Mouse (Mus musculus) thymus, postnatal 14 days (tissue): ENCODE data around the gene 4930469K13Rik.
"Not testable (repeated sequence)": the region's sequence is repeated elsewhere in the genome, so short reads cannot be mapped to it uniquely, and the experiment has no call there.

Experiments used
- DNase-seq: peaks from one replicate; pipeline ENCODE4 v3.0.0; 2021

The 4930469K13Rik gene

DNA sequence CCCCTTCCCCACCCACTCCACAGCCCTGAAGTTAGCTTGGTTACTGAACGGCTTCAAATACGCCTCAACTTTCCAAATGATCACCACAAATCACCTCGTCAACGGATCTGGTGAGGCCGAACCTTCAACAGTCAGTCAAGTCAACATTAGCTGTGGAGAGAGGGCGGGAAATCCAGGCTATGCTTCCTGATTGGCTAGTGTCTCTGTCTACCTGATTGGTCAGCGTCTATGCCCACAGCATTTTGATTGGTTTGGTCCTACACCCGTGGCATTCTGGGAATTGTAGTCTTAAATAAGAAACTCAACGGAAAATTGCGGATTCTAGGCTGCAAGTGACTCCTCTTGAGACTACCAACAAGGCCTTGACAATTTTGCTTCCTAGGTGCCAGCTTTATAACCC lies at the start of gene 4930469K13Rik:
4930469K13Rik (minus strand) TSS at position 133 of the 400 bp plus-strand sequence.
- peak; percentile 39 for DNase-seq

DNA sequence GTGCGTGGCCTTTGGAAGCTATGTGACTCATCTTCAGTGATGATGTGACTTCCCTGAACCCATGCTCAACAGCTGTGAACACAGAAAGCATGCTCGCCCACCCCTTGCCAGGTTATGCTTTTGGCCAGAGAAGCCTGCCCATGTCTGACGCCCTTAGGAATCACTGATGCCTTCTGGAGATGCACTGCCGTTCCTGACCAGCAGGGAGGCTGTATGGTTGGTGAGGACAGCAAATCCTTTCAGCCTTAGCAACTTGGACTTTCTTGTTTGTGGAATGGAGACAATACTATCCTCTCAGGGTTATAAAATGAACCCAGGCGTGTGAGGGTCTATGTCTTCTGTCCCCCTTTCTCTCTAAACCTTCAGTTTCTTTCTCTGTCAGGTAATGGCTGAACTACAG lies 48.6 kb upstream of the 4930469K13Rik start:
- DNase-seq: no peak

DNA sequence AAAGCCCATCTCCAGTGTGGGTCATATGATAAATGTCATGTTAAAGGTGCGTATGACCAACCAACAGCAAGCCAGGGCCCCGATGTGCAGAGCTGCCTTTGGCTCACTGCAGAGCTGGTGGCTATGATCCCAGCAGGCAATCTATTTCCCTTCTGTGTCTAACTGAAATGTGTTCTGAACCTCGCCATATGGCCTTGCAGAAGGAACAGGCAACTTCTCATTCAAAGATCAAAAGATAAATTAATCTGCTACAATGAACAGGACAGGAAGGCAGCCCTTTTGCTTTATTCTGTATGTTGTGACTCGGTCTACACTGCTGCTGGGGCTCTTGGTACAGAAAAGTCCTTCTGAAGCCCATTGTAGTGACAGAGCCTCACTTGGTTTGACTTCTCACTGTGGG lies 46.1 kb upstream of the 4930469K13Rik start:
- no peak for DNase-seq

DNA sequence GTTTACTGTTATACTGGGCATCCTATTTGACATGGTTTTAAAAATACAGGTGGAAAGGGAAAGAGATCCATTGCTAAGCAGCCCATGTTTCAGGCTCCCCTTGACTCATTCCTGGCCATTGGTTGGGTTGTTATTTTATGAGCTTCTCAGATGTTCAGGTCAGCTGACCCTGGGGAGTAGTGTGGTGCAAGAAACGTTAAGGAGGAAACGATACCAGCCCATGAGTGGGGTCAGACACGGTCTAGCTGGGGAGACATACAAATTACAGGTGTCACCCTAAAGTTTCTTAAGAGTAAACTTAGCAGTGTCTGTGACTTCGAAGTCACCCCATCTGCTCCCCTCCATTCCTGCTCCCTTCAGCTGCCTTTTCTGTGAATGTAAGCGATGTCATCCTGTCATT lies 45.6 kb upstream of the 4930469K13Rik start:
- no peak for DNase-seq

DNA sequence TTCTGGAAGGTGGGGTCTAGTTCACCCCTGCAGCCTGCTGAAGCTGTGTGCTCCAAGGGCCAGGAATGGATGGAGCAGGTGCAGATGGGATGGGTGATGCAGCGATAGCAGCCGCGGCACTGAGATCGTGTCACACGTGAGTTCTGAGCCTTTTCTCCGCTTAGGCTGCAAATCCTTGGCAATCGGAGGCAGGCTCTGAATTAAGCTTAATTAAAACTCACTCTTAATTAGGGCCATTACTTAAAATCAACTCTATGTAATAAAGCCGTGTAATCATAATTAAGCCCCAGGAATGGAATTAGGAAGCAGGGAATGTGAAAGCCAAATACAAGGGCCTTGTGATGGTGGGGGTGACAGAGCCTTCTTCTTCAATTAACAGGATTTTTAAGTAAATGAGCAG lies 40.9 kb upstream of the 4930469K13Rik start:
- no peak for DNase-seq

DNA sequence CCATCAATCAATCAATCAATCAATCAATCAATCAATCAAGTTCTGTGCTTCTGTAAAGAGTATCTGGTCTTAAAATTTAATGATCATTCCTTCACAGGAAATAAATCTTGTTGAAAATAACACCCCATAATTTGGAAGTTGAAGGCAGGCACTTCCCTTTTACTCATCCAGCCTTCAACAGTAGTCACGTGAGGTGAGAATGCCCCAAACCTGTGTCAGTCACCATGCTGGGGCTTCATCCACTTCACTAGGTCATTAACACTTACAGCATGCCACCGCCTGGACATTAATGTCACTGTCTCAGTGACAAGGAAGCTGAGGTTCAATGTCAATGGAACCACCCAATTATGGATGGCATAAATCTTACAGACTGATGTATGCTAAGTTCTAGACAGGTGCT lies 30.1 kb upstream of the 4930469K13Rik start:
- DNase-seq: no peak

DNA sequence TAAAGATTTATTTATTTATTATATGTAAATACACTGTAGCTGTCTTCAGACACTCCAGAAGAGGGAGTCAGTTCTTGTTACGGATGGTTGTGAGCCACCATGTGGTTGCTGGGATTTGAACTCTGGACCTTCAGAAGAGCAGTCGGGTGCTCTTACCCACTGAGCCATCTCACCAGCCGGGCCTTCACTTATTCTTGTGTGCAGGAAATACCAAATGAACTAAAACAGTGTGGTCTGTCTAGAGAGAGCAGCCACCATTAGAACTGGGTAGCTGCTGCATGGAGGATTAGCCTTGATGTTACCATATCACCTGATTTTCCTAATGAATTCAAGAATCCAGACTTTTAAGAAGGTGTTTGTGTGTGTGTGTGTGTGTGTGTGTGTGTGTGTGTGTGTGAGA lies 27.4 kb upstream of the 4930469K13Rik start:
- not testable (repeated sequence) for DNase-seq

DNA sequence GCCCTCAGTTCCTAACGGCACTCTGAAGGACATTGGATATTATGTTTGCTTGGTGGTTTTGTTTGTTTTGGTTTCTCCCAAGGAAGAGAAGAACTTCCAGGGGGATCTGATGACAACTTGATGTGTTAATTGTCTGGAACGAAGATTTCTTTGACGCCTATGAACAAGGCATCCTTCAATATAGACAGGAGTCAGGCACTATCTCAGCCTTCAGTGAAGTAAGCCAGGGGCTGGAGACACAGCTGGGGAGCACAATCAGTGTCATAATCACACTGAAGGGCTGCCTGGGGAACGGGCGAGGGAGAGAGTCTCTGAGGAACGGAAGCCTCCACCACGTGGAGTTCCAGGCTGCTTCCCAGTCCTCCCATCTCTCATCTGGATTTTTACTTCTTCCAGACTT lies 26.5 kb upstream of the 4930469K13Rik start:
- no peak for DNase-seq

DNA sequence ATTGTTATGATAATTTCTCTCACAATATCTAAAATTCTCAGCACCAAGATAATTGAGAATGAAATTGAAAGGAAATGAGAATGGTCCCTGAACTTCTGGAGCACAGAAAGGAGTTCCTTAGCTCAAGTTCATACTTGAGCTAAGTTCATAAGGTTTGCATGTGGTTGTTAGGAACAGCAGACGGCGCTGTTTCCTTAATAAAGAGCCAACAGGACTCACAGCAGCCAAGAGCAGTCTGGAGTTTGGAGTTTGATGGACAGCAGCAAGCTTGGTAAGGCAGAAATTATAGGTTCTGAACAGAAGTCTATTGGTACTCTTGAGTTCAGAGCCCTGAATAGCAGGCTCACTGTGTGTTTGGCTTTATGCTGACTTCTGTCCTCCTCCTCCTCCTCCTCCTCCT lies 24.8 kb upstream of the 4930469K13Rik start:
- peak; percentile 34 for DNase-seq

DNA sequence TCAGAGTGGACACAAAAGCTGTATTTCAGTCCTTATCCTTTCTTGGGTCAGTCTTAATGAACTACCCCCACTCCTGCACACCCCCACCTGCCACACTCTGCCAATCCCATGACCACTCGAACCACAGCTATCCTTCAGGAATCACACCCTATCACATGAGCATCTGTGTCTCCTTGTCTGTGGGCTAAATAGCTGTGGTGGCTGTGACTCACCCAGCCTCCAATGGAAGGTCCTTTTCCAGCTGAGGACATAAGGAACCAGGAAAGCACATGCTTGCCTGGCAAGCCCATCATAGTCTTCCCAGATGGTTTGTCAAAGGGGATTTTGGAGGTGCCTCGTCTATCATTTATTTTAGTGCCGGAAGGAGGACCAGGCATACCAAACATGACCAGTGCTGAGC lies 20.0 kb upstream of the 4930469K13Rik start:
- DNase-seq: no peak

DNA sequence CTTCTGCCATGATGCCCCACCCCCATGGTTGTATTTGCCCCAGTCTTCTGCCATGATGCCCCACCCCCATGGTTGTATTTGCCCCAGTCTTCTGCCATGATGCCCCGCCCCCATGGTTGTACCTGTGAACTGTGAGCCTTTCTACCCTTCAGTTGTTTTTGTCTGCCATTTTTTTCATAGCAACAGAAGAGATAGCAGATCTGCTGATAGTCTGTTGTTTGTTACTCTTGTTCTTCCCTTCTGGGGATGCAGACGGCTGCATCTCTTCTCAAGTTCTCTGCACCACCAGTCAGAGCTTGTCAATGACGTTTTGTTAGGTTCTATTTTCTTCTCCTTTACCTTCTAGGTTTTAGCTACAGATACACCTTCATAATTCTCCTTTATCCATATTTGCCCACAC lies 19.2 kb upstream of the 4930469K13Rik start:
- no peak for DNase-seq

DNA sequence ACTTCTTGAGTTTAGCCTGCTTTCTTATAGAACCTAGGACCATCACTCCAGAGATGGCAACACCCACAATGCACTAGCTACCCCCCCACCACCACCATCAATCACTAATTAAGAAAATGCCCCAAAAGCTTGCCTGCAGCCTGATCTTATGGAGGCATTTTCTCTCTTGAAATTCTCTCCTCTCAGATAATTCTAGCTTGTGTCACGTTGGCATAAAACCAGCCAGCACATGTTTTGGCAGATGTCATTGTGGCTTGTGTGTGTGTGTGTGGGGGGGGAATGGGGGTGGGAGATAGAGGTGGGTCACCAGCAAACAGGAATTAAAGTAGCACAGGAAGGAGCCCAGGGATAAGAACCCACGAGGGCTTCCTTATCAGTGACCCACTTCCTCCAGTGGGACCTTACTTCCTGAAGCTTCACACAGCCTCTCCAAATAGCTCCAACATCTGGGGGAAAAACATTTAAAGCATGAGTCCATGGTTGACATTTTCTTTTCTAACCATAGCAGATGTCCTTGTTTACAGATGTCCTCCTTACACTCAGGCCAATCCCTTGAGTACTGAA lies 18.3 kb upstream of the 4930469K13Rik start:
- no peak for DNase-seq

DNA sequence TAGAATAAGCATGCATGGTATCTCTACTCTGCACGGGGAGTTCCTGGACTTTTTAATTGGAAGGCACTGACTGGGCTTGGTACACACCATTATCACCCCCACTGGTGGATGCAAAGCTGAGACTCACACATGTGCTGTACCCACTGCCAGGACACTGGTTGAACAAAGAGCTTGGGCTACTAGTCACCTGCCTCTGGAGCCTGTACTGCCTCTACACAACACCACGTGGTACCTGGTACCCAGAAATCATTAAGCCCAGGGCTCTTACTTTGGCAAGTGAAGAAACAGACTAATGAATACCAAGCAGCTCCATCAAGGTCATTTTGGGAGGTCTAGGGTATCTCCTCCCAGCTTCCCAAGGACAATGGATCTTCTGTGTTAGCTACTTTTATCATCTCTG lies 15.4 kb upstream of the 4930469K13Rik start:
- no peak for DNase-seq

DNA sequence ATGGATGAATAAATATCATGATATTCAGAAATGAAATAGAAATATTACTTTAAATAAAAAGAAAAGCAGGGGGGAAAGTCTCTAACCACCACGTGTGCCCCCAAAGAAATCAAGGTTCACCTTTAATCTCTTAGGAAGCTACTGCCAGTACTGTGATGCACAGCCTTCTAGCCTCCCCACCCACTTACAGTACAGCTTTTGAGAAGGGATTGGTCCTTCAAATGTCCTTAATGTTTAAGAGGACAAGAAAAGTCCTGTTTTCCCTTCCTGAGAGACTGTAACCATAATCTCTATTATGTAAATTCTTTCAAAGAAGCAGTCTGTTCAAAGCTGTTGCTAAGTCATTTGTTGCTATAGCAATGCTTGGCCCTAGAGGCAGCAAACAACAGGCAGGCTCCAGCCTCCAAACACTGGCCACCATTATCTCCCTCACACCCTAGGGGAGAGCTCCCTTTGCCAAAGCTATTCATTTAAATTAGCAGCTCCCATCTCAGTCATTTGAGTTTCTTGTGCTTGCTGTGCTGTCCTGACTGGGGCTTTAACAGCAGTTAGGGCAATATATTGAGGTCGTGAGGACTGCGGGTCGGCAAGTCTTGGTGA lies 14.5 kb upstream of the 4930469K13Rik start:
- DNase-seq: no peak

DNA sequence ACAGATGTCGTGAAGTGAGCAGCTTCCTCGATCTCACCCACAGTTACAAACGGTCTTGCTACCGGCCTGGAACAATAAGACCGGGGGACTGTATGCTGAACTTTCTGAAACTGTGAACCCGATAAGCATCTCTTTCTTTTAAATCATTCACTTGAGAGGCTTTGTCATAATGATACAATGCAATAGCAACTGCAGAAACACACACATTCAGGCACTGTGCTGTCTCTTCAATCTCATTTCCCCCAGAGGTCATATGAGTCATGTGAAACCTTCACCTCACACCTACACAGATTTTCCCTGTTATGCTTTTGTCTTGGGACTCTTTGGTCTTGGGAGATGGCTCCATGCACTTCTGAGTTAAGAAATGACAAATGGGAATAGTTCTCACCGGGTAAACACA lies 13.6 kb upstream of the 4930469K13Rik start:
- no peak for DNase-seq

DNA sequence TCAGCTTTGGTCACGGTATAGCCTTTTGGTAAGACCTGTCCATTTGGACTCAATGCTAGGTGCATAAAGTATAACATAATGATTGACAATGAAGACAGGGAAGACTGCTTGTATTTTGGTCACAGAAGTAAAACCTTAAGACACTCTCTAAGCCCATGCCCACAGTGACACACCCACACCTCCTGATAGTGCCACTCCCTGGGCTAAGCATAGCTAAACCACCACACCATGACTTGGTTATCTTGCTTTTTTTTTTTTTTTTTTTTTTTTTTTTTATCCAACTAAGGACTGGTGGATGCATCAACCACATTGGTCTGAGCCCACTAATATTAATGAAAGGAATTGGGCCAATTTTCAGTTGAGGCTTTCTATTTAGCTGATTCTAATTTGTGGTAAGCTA lies 10.9 kb upstream of the 4930469K13Rik start:
- no peak for DNase-seq

DNA sequence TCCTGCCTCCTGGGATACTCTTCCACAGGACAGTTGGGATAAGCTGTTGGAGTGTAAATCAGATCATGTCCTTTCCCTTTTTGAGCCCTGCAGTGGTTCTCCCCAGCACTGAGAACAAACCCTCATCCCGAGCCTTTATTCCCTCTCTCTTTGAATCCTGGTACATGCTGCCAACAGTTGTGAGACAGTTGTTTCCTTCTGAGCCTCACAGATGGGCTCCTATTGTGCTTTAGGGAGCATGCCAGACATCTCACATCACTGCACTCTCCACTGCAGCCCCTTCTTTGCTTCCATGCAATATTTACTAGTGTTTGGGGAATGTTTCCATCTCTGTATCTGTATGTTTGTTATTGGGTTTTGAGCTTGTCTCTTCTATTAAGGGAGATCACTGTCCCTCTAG lies 6.6 kb upstream of the 4930469K13Rik start:
- DNase-seq: no peak

DNA sequence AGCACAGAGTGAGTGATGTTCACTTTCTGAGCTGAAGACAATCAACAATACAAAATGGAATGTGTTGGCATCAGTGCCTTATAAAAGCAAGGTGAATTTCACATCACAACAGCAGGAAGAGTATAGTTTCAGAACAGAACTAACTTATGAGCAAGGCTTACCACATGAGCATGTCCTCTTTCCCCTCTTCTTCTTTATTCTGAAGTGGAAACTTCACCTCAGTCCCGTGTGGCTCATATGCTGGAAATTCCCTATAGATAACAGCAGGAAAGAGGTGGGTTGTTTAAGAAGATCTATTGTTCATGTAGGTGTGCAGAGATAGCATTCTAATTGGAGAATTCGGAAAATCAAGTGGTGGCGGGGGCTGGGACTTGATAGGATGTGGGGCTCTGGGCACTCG lies 3.5 kb upstream of the 4930469K13Rik start:
- DNase-seq: no peak

DNA sequence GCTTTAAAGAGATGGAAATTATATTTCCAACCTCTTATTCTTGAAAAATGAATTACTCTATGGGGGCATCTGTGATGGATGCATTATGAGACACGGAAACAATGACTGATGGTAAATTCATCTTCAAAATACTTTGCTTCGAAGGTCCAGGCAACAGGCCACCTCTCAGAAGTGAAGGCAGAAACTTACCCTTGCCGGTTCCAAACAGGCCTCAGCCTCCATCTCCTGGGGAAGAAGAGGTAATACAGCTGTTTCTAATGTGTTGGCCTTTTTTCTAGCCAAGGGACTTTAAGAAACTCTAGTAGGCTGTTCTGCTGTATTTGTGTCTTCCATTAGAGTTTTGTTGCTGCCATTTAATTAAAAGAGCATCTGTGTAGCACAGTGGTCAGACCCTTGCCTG lies 11.3 kb downstream of the 4930469K13Rik start:
- DNase-seq: no peak

DNA sequence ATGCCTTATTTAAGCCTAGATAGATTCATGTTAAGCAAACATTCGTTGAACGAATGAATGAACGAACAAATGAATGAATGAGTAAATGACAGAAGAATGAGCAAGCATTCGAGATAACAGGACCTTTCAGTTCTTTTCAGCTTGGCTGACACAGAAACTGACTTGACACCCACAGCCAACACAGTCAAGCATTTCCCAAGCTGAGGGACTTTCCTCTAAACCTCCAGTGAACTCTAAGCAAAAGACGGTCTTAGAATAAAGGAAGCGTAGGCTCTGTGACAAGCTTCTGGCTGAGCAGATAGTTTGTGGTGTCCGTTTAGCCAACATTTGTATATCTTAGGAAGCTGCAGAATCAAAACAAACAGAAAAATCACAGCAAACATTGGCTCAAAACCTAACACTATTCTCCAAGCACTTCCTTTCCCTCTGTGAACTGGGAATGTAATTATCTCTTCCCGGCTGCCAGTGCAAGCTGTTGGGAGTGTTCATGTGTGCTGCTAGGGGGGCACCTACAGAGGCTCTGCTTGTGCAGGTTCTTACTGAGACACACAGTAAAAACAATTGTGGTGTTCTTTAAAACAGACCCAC lies 12.1 kb downstream of the 4930469K13Rik start:
- DNase-seq: no peak

DNA sequence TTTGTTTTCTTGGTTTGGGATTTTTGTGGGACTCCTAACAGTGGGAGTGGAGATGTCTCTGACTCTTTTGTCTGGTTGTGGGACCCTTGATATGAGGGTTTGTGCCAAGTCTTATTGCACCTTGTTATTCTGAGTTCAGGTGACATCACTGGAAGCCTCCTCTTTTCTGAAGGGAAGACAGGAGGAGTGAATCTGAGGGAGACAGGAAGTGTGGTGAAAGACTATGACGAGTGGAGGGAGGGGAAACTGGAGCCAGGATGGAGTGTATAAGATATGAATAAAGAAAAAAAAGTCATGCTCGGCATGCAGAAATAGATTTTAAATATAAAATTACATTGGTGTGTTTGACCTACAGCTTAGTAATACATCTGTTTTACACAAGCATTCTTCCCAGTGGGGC lies 13.7 kb downstream of the 4930469K13Rik start:
- DNase-seq: no peak

DNA sequence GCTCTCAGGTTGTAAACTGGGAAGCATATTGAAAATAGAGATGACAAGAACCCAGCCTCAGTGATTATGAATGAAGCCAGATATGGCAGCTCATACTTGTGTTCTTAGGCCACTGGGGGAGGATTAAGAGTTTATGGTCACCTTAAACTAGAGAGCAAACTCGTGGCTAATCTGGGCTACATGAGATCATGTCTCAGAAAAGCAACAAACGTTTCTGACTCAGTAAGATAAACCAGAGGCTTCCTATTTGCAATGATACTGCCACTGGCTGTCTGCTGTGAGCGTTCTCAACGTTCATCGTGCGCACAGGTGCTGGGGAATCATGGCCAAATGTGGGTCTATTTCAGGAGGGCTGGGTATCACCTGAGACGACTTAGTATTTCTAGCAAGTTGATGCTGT lies 14.6 kb downstream of the 4930469K13Rik start:
- DNase-seq: no peak

DNA sequence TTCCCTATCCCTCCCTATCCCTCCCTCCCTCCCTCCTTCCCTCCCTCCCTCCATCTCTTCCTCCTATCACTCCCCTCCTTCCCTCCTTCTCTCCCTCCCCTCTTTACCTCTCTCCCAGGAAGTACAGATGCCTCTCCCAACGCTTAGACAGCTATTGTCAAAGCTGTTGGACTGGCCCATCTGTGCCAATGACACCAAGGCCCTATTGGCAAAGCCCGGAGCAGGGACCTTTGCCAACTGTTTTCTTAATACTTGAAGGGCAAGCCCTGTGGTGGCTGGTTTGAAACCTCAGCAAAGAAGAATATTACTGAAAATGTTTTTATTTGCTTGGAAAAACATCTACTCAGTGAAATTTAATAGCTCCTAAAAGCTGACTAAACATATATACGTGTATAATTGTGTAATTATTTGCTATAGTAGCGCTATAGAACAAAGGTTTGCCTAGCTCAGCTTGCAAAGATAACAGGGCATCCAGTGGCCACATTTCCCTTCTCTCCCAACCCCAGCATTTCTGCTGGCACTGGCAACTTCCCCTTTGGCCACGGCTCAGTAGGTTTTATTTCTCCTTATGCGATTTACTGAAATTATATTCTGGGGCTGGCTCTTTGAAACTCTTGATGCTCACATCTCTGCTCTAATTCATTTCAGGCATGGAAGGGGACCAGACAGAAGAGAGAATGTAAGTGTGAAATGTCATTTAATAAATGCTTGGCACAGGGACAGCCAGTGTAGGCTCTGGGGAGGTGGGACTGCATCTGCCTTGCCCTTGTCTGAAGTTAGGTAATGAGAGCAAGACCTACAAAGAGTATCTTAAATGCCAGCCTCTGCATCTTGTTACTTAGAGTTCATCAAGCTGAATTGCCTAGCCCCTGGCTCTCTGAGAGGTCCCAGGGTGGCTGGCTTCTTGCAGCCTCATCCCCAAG lies 18.6 kb downstream of the 4930469K13Rik start:
- DNase-seq: no peak

DNA sequence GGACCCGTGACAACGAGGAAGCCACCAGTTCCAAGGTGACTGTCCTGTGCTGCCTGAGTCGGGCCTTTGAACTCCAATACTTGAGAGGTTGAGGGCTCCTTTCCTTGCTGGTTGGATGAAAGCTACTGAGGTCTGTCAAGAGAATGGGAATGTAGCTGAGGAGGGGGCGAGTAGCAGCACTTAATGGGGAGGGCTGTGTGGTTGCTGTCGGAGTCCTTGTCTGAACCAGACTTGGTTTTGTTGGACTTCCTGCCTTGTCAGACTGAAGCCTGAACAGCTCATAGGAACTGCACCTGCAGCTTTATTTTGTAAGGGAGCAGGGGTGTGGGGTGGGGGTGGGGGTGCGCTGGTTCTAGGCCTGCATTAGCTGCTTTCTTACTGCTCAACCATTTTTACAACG lies 19.8 kb downstream of the 4930469K13Rik start:
- DNase-seq: peak; percentile 67
